Mouse (Mus musculus) small intestine, adult 2 months (tissue): ENCODE results near the gene Jmy. TPM values are rescaled to one million over a fixed set of nuclear protein-coding genes. Genes with fewer than 3 reads are reported as not detected.
"Not testable (repeated sequence)": the region's sequence is repeated elsewhere in the genome, so short reads cannot be mapped to it uniquely, and the experiment has no call there.

Experiments
- H3K27ac ChIP-seq: fragments of 200-500 bp; 2 replicates; pipeline ENCODE4 v1.5.1; 2012; ENCODE audit warnings: low read depth, low read length, control low read depth, inconsistent platforms; ENCODE audit not compliant: insufficient read depth
- H3K27me3 ChIP-seq: fragments of 200-500 bp; 2 replicates; pipeline ENCODE4 v1.6.1; 2012; ENCODE audit warnings: mild to moderate bottlenecking, moderate library complexity, low read length, inconsistent platforms; ENCODE audit not compliant: control insufficient read depth, insufficient read depth
- H3K36me3 ChIP-seq: fragments of 200-500 bp; 2 replicates; pipeline ENCODE4 v1.6.1; 2012; ENCODE audit warnings: mild to moderate bottlenecking, low read length, control low read depth, inconsistent platforms; ENCODE audit not compliant: control insufficient read depth, insufficient read depth
- H3K4me1 ChIP-seq: fragments of 200-500 bp; 2 replicates; pipeline ENCODE4 v1.6.1; 2012; ENCODE audit warnings: low read length, inconsistent platforms, mixed read lengths; ENCODE audit not compliant: control insufficient read depth, insufficient read depth, insufficient read length
- H3K4me3 ChIP-seq: fragments of 200-500 bp; 2 replicates; pipeline ENCODE4 v1.5.1; 2012; ENCODE audit warnings: low read depth, mild to moderate bottlenecking, control low read depth, inconsistent platforms, low read length, moderate library complexity
- CTCF ChIP-seq: fragments of 200-500 bp; IDR thresholded peaks from 2 replicates; pipeline ENCODE4 v1.5.1; 2012; ENCODE audit warnings: low read depth, mild to moderate bottlenecking, control low read depth, inconsistent platforms, low read length, moderate library complexity, mixed read lengths; ENCODE audit not compliant: insufficient replicate concordance, insufficient read length; ENCODE audit errors: extremely low read depth
- POLR2A ChIP-seq: fragments of 200-500 bp; IDR thresholded peaks from 2 replicates; pipeline ENCODE4 v1.6.1; 2012; ENCODE audit warnings: low read depth, mild to moderate bottlenecking, control low read depth, inconsistent platforms, low read length, moderate library complexity
- whole genome bisulfite sequencing: fragments of 180-500 bp; shearing (Covaris S2); methylation state at CpG from one replicate; pipeline ENCODE4 v1.1.7; 2018; 5-methylcytosine and 5-hydroxymethylcytosine counted together
- polyA plus RNA-seq: library from polyadenylated mRNA; depleted of rRNA; stranded (reverse); fragments of >200 nt; gene quantifications from 2 replicates; pipeline ENCODE4 v1.2.3, GENCODE M21; 2012

The Jmy gene
- polyA plus RNA-seq, 1 experiment: 6.6 TPM

GRCm38 (mm10) chr13:93514000-93514795 lies 14.6 kb upstream of the Jmy start:
- Histone ChIP-seq H3K4me3 (no peak overlapping the region), H3K27me3 (no peaks in the 10 kb centered on the region), H3K36me3 (no peaks in the 10 kb centered on the region), H3K27ac (no peak overlapping the region), H3K4me1 (no peaks in the 10 kb centered on the region)
- TF ChIP-seq POLR2A (no peak), CTCF (no peak)
- 89% methylated on average over 10 of the region's 10 CpGs for WGBS

GRCm38 (mm10) chr13:93510447-93511180 lies 11.0 kb upstream of the Jmy start:
- 70% methylated on average over 16 of the region's 16 CpGs for WGBS
- no peaks in the 10 kb centered on the region for H3K36me3 ChIP-seq
- no peak for TF ChIP-seq POLR2A
- no peak for TF ChIP-seq CTCF

GRCm38 (mm10) chr13:93506920-93507319 lies 7.3 kb upstream of the Jmy start:
- H3K27ac ChIP-seq, H3K27me3 ChIP-seq, H3K36me3 ChIP-seq, H3K4me1 ChIP-seq, H3K4me3 ChIP-seq: not testable (repeated sequence)
- 86% methylated on average over 5 of the region's 5 CpGs for WGBS

More at GRCm38 (mm10) chr13:93510447-93511180, 11.0 kb upstream of the Jmy start:
- H3K27ac ChIP-seq: no peak overlapping the region
- peaks cover 2% of the 10 kb centered on the region; the same call in 1 of the 2 replicates for H3K4me1 ChIP-seq
- no peaks in the 10 kb centered on the region for H3K27me3 ChIP-seq
- H3K4me3 ChIP-seq: no peak overlapping the region

- Histone ChIP-seq H3K4me3 (no peak overlapping the region), H3K27me3 (no peaks in the 10 kb centered on the region), H3K36me3 (no peaks in the 10 kb centered on the region), H3K27ac (no peak overlapping the region), H3K4me1 (0 out of 2 replicates have a peak, but pooled peaks cover 2% of the 10 kb centered on the region)
- 18% methylated on average over 4 of the region's 4 CpGs for WGBS
- TF ChIP-seq CTCF: no peak
- TF ChIP-seq POLR2A: no peak
These were observed 2.1 kb upstream of the Jmy start for GRCm38 (mm10) chr13:93501724-93502123.

GRCm38 (mm10) chr13:93499973-93500633 lies 495 bp upstream of the Jmy start:
- Histone ChIP-seq H3K4me3 (peak overlapping the region; percentile 84), H3K27me3 (no peaks in the 10 kb centered on the region), H3K4me1 (0 out of 2 replicates have a peak, but pooled peaks cover 2% of the 10 kb centered on the region), H3K36me3 (no peaks in the 10 kb centered on the region), H3K27ac (peak overlapping the region; percentile 79)
- WGBS: 7% methylated on average over 12 of the region's 12 CpGs
- no peak for TF ChIP-seq POLR2A
- TF ChIP-seq CTCF: no peak

- peak overlapping the region; percentile 84 for H3K4me3 ChIP-seq
- H3K36me3 ChIP-seq: no peaks in the 10 kb centered on the region
- peak overlapping the region; percentile 65 for H3K27ac ChIP-seq
- 0 out of 2 replicates have a peak, but pooled peaks cover 2% of the 10 kb centered on the region for H3K4me1 ChIP-seq
- TF ChIP-seq POLR2A (no peak), CTCF (no peak)
- H3K27me3 ChIP-seq: no peaks in the 10 kb centered on the region
- under 1% methylated on average over 94 of the region's 94 CpGs for WGBS
These were observed 1.1 kb downstream of the Jmy start for GRCm38 (mm10) chr13:93498211-93499166.
